Mouse (Mus musculus) stomach, postnatal 0 days (tissue): ENCODE measurements at regions not wholly inside any gene's neighbourhood (a gene's known extent, or its start where the extent isn't known, plus 50 kb on each side); places are given as distances from the start of the nearest gene placed in this dataset.
A peak's percentile ranks its signal among the peaks of the same experiment; 100 is the strongest.
"Not testable (repeated sequence)": the region's sequence is repeated elsewhere in the genome, so short reads cannot be mapped to it uniquely, and the experiment has no call there.

ENCODE experiments used
- ATAC-seq: fragments of 200-750 bp; cut with Nextera tagmentation; 2 replicates; pipeline ENCODE4 v1.8.0; 2017; ENCODE audit not compliant: low FRiP score, low TSS enrichment
- DNase-seq: peaks from one replicate; pipeline ENCODE4 v3.0.0-alpha.2; 2016; ENCODE audit warnings: low spot score
- H3K27ac ChIP-seq: fragments of 300-500 bp; sonication (generic); replicated peaks from 2 replicates; pipeline ENCODE4 v1.5.1; 2014; ENCODE audit warnings: mild to moderate bottlenecking, control low read depth
- H3K27me3 ChIP-seq: fragments of 300-500 bp; sonication (generic); 2 replicates; pipeline ENCODE4 v1.6.1; 2014; ENCODE audit warnings: low read length; ENCODE audit not compliant: control insufficient read depth, insufficient read depth
- H3K36me3 ChIP-seq: fragments of 300-500 bp; sonication (generic); 2 replicates; pipeline ENCODE4 v1.6.1; 2014; ENCODE audit warnings: low read length, mixed read lengths; ENCODE audit not compliant: control insufficient read depth, insufficient read depth
- H3K4me1 ChIP-seq: fragments of 300-500 bp; sonication (generic); replicated peaks from 2 replicates; pipeline ENCODE4 v1.6.1; 2014; ENCODE audit warnings: antibody characterized with exemption; ENCODE audit not compliant: control insufficient read depth, insufficient read depth
- H3K4me2 ChIP-seq: fragments of 300-500 bp; sonication (generic); replicated peaks from 2 replicates; pipeline ENCODE4 v1.6.1; 2014; ENCODE audit warnings: low read depth, mild to moderate bottlenecking, control low read depth, moderate library complexity
- H3K4me3 ChIP-seq: fragments of 300-500 bp; sonication (generic); 2 replicates; pipeline ENCODE4 v1.5.1; 2014; ENCODE audit warnings: low read depth, low read length, control low read depth
- H3K9ac ChIP-seq: fragments of 300-500 bp; sonication (generic); 2 replicates; pipeline ENCODE4 v1.6.1; 2014; ENCODE audit warnings: mild to moderate bottlenecking, low read length, control low read depth, mixed read lengths
- H3K9me3 ChIP-seq: fragments of 300-500 bp; sonication (generic); 2 replicates; pipeline ENCODE4 v1.6.1; 2016; ENCODE audit warnings: low read length; ENCODE audit not compliant: control insufficient read depth
- CTCF ChIP-seq: IDR thresholded peaks from 2 replicates; pipeline ENCODE4 v1.5.1; 2016; ENCODE audit warnings: antibody characterized with exemption, low read depth, mild to moderate bottlenecking, moderate library complexity
- EP300 ChIP-seq: optimal IDR thresholded peaks from 2 replicates; pipeline ENCODE3; 2016; ENCODE audit warnings: antibody characterized with exemption
- WGBS: fragments of 180-500 bp; shearing (Covaris S2); extraction: QIAGEN DNeasy Blood & Tissue Kit; methylation state at CpG from one replicate; pipeline ENCODE4 v1.1.7; 2014; 5-methylcytosine and 5-hydroxymethylcytosine counted together

DNA sequence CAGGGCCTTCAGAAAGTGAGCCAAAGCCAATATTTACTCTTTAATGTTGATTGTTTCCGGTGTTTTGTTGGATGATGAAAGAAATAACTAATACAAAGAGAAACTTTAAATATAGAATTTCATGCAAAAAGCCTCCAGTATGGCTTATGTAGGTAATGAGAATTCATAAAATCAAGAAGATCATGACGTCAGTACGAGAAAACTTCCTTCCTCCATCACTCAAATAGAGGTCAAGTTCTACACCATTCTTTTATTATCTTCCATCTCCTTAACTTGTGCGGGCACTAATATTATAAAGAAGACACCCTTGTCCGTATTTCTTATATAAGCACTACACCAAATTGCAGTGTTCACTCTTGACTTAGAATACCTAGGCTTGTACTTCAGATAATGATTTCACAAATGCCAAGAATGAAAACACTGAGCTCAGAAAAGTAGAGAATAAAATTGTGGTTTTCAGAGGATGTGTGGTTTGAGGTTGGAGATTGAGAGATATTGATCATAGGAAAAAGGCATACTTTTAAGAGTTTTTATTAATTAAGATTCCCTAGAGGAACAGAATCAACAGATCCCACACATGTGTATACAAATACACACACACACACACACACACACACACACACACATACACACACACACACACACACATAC lies 130.8 kb upstream of the Slc13a1 start:
- H3K4me1 ChIP-seq, result no peaks in the 10 kb centered on the region
- DNase-seq, result no peak
- no peak overlapping the region for H3K4me2 ChIP-seq
- H3K36me3 ChIP-seq, result no peaks in the 10 kb centered on the region
- TF ChIP-seq EP300, result no peak
- no peak for TF ChIP-seq CTCF
- no peaks in the 10 kb centered on the region for H3K27me3 ChIP-seq
- H3K4me3 ChIP-seq, result no peak overlapping the region
- no peak overlapping the region for H3K27ac ChIP-seq
- WGBS, result 81% methylated on average over 5 of the region's 5 CpGs
- ATAC-seq, result no peak
- H3K9me3 ChIP-seq, result no peaks in the 10 kb centered on the region
- H3K9ac ChIP-seq, result no peak overlapping the region

DNA sequence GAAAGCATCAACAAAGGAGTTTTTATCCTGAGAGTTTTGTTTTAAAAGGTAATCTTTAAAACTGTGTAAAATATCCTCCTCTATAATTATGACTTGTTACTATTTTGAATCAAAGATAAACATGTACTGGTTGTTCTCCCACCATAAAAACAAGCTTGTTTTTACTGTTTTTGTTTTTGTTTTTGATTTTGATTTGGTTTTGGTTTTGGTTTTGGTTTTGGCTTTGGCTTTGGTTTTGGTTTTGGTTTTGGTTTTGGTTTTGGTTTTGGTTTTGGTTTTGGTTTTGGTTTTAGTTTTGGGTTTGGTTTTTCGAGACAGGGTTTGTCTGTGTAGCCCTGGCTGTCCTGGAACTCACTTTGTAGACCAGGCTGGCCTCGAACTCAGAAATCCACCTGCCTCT lies 120.9 kb upstream of the Slc13a1 start:
- H3K27ac ChIP-seq, H3K4me1 ChIP-seq, ATAC-seq, H3K27me3 ChIP-seq, H3K9ac ChIP-seq, H3K9me3 ChIP-seq, H3K4me3 ChIP-seq, H3K4me2 ChIP-seq, H3K36me3 ChIP-seq, DNase-seq: not testable (repeated sequence)
- 74% methylated on average over 2 of the region's 2 CpGs for WGBS

DNA sequence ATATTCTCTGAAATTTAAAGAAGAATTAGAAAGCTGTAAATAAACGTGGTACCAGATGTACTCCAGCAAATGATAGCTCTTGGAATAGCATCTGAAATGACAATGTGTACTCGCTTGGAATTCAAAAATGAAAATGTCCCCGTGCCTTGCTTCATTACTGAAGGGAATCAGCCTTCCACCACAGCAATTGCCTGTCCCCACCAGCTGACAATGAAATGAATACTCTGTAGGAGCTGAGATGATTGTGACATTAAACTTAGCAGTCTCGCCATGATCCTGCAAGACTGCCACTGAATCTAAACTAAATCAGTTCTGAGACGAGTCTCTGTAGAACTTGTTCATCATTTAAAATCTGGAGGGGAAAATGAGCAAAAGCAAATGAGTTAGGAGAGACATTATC lies 104.9 kb upstream of the Slc13a1 start:
- DNase-seq, result no peak
- Histone ChIP-seq H3K4me3 (no peak overlapping the region), H3K9me3 (no peaks in the 10 kb centered on the region), H3K4me1 (no peaks in the 10 kb centered on the region), H3K9ac (no peak overlapping the region), H3K27me3 (no peaks in the 10 kb centered on the region), H3K4me2 (no peak overlapping the region), H3K36me3 (no peaks in the 10 kb centered on the region), H3K27ac (no peak overlapping the region)
- 73% methylated on average over 5 of the region's 5 CpGs for WGBS
- ATAC-seq, result no peak
- TF ChIP-seq CTCF (no peak), EP300 (no peak)

DNA sequence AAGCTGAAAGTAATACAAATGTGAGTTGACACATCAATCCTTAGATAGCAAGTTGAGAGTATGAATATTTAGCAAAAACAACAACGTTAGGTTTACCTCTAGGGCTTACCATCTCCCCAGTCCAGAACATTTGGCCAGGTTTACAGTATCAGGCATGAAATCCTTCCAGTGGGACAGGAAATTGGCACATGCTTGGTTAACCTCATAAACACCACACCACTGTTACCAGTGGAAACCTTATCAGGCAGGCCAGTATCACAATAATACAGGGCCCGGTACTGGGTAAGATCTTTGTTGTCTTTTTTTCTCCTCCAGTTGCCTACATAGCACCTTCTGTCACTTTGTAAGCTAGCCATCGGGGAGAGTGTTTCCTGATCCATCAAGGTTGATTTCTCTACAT lies 101.7 kb upstream of the Slc13a1 start:
- no peak overlapping the region for H3K9ac ChIP-seq
- H3K4me2 ChIP-seq, result no peak overlapping the region
- H3K4me1 ChIP-seq, result no peaks in the 10 kb centered on the region
- DNase-seq (no peak), ATAC-seq (no peak)
- no peaks in the 10 kb centered on the region for H3K27me3 ChIP-seq
- no peak overlapping the region for H3K27ac ChIP-seq
- H3K4me3 ChIP-seq, result no peak overlapping the region
- H3K36me3 ChIP-seq, result no peaks in the 10 kb centered on the region
- no peaks in the 10 kb centered on the region for H3K9me3 ChIP-seq
- WGBS, result 72% methylated on average over 3 of the region's 3 CpGs
- TF ChIP-seq CTCF (no peak), EP300 (no peak)

DNA sequence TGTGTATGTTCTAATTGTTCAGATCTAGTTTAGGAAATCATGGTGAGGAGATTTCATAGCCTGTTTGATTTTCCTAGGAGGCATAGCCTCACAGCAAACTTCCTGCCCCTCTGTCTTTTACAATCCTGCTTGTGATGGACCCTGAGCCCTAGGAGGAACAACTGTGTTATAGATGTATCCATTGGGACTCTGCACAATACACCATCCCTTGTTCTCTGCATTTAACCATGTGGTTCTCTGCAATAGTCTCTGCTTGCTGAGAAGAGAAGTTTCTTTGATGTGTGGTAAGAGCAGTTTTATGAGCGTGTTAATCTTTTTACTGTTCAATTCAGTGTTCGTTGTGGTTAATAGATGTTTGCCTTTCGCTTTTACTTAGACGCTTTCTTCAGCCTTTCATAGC lies 95.9 kb upstream of the Slc13a1 start:
- Histone ChIP-seq H3K27me3 (no peaks in the 10 kb centered on the region), H3K9ac (no peak overlapping the region), H3K4me2 (no peak overlapping the region), H3K9me3 (no peaks in the 10 kb centered on the region), H3K4me1 (no peaks in the 10 kb centered on the region), H3K27ac (no peak overlapping the region), H3K36me3 (no peaks in the 10 kb centered on the region), H3K4me3 (no peak overlapping the region)
- ATAC-seq (no peak), DNase-seq (no peak)
- TF ChIP-seq CTCF (no peak), EP300 (no peak)
- 71% methylated on average over 4 of the region's 4 CpGs for WGBS

DNA sequence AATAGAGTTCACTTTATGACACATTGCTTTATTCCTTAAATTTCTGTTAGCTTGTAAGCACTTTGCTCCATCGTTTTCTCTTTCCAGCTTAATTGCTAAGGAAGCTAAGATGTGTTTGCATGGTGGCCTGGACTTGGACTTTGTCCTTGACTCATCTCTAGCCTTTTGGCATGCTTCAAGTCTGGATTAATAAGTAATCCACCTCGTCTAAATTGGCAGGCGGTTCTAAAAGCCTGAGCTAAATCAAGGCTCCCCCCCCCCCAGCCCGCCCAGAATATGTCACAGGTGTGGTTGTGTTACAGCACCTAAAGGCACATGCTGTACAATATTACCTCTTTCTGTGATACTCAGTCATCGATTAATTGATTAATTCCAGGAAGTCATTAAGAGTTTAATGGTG lies 94.7 kb upstream of the Slc13a1 start:
- 44% methylated on average over 5 of the region's 5 CpGs for WGBS
- DNase-seq (peak; percentile 55), ATAC-seq (peak; percentile 80)
- Histone ChIP-seq H3K4me3 (no peak overlapping the region), H3K4me2 (no peak overlapping the region), H3K27me3 (no peaks in the 10 kb centered on the region), H3K36me3 (no peaks in the 10 kb centered on the region), H3K9me3 (no peaks in the 10 kb centered on the region), H3K9ac (no peak overlapping the region), H3K4me1 (no peaks in the 10 kb centered on the region), H3K27ac (no peak overlapping the region)
- TF ChIP-seq CTCF (no peak), EP300 (no peak)
